Mouse (Mus musculus): ENCODE data around the gene Tfcp2. TPM values are rescaled to one million over a fixed set of nuclear protein-coding genes. Genes with fewer than 3 reads are reported as not detected.

Gene Tfcp2
- total and polyA plus RNA-seq, 2 experiments: 4.0 to 5.8 TPM

DNA sequence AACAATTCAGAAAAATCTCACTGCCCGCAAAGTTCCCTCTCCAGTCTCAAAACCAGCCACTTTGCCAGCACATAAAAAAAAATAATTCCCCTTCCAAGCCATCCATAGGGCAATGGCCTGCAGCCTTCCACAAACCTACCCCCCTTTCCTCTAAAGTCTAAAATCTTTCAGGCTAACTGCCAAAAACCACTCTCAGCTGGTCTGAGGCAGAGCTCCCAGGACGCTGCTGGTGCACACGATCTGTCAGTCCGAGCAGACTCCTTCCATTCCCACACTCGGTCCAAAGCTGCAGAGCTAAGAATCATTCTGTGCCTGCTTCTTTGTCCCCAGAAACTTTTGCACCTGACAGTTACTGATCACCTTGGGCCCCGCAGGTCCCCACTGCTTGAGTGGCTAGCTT is 22.1 kb upstream of the Tfcp2 start:
- DNase-seq (ENCODE audit: extremely low read depth, low read depth, low spot score): peak; percentile 14
- Histone ChIP-seq H3K27me3 (ENCODE audit: control insufficient read depth, insufficient read depth, low read length) (no peaks in the 10 kb centered on the region), H3K4me3 (ENCODE audit: insufficient read depth, low read depth, low read length) (no peak overlapping the region), H3K79me2 (ENCODE audit: control insufficient read depth, insufficient read depth, low read length) (no peaks in the 10 kb centered on the region), H3K36me3 (ENCODE audit: control insufficient read depth, insufficient read depth, low read length) (no peaks in the 10 kb centered on the region), H3K4me1 (ENCODE audit: control insufficient read depth, insufficient read depth, low read length) (no peaks in the 10 kb centered on the region), H3K27ac (replicated peaks; ENCODE audit: insufficient read depth, low read depth, low read length) (peak overlapping the region; percentile 11; the same call in 1 of the 2 replicates), H3K9ac (ENCODE audit: low read depth, low read length) (no peak overlapping the region)
- TF ChIP-seq CTCF (IDR thresholded peaks at IDR 0.05; ENCODE audit: low read depth, low read length): no peak
- 60% methylated on average over 6 of the region's 6 CpGs for WGBS

DNA sequence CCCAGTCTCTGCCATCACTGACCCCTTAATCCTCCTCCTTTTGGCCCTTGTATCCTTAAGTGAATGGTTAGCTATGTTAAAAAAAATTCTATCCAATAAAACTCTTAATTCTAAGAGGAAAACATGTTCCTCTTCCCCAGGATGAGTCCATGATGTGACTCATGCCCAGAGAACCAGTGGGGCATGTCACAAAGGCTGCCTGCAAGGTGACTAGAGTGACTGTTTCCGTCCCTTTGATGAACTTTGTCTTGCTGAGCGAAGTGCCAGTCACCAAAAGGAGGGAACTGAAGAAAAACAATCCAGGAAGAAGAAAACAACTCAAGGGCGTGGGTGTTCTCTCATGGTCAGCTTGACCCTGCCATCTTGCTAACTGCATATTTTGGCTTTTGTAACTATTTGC is 17.4 kb upstream of the Tfcp2 start:
- no peak overlapping the region for H3K9ac ChIP-seq (ENCODE audit: low read depth, low read length)
- no peaks in the 10 kb centered on the region for H3K4me1 ChIP-seq (ENCODE audit: control insufficient read depth, insufficient read depth, low read length)
- DNase-seq (ENCODE audit: extremely low read depth, low read depth, low spot score): no peak
- H3K36me3 ChIP-seq (ENCODE audit: control insufficient read depth, insufficient read depth, low read length): no peaks in the 10 kb centered on the region
- TF ChIP-seq POLR2A (IDR thresholded peaks at IDR 0.05; ENCODE audit: extremely low read depth, insufficient read depth, low read length) (no peak), CTCF (IDR thresholded peaks at IDR 0.05; ENCODE audit: low read depth, low read length) (no peak)
- H3K27ac ChIP-seq (replicated peaks; ENCODE audit: insufficient read depth, low read depth, low read length): no peak overlapping the region
- H3K79me2 ChIP-seq (ENCODE audit: control insufficient read depth, insufficient read depth, low read length): no peaks in the 10 kb centered on the region
- H3K27me3 ChIP-seq (ENCODE audit: control insufficient read depth, insufficient read depth, low read length): no peaks in the 10 kb centered on the region
- 89% methylated on average over 3 of the region's 3 CpGs for WGBS
- H3K4me3 ChIP-seq (ENCODE audit: insufficient read depth, low read depth, low read length): no peak overlapping the region

- WGBS: 74% methylated on average over 2 of the region's 2 CpGs
- no peaks in the 10 kb centered on the region for H3K27me3 ChIP-seq (ENCODE audit: control insufficient read depth, insufficient read depth, low read length)
- no peak for DNase-seq (ENCODE audit: extremely low read depth, low read depth, low spot score)
- H3K79me2 ChIP-seq (ENCODE audit: control insufficient read depth, insufficient read depth, low read length): no peaks in the 10 kb centered on the region
- no peak overlapping the region for H3K4me3 ChIP-seq (ENCODE audit: insufficient read depth, low read depth, low read length)
- H3K4me1 ChIP-seq (ENCODE audit: control insufficient read depth, insufficient read depth, low read length): no peaks in the 10 kb centered on the region
- no peaks in the 10 kb centered on the region for H3K36me3 ChIP-seq (ENCODE audit: control insufficient read depth, insufficient read depth, low read length)
- TF ChIP-seq CTCF (IDR thresholded peaks at IDR 0.05; ENCODE audit: low read depth, low read length): no peak
- TF ChIP-seq POLR2A (IDR thresholded peaks at IDR 0.05; ENCODE audit: extremely low read depth, insufficient read depth, low read length): no peak
- H3K9ac ChIP-seq (ENCODE audit: low read depth, low read length): no peak overlapping the region
- no peak overlapping the region for H3K27ac ChIP-seq (replicated peaks; ENCODE audit: insufficient read depth, low read depth, low read length)
These were observed 14.7 kb upstream of the Tfcp2 start for GRCm38 (mm10) chr15:100566531-100566930.

DNA sequence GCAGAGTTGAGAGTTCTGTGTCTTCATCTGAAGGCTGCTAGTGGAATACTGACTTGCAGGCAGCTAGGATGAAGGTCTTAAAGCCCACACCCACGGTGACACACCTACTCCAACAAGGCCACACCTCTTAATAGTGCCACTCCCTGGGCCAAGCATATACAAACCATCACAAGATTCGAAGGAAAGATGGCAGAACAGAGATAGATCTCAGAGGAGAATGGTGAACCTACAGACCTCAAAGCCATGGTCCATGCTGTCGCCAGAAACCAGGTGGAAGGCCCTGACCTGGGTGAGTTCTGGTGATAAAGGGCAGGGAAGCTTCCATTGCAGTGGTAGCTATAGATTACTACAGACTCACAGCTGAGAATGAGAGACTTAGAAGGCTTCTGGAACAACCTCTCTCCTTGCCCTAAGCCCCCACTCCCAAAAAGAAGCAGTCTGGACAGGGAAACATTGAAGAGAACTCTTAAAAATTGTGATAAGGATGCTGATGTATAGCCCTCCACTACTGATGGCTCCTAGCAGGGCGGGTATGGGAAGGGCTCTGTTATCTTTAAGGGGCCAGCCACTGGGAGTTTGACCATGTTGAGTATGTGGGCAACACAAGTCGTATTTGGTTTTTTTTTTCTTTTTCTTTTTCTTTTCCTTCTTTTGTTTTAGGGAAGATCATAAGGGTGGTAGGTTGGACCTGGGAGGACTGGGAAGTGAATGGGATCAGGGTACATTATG is 6.1 kb upstream of the Tfcp2 start:
- Histone ChIP-seq H3K4me3 (ENCODE audit: insufficient read depth, low read depth, low read length) (no peak overlapping the region), H3K4me1 (ENCODE audit: control insufficient read depth, insufficient read depth, low read length) (no peaks in the 10 kb centered on the region), H3K27ac (replicated peaks; ENCODE audit: insufficient read depth, low read depth, low read length) (no peak overlapping the region), H3K9ac (ENCODE audit: low read depth, low read length) (no peak overlapping the region), H3K27me3 (ENCODE audit: control insufficient read depth, insufficient read depth, low read length) (no peaks in the 10 kb centered on the region), H3K79me2 (ENCODE audit: control insufficient read depth, insufficient read depth, low read length) (no peaks in the 10 kb centered on the region), H3K36me3 (ENCODE audit: control insufficient read depth, insufficient read depth, low read length) (no peaks in the 10 kb centered on the region)
- DNase-seq (ENCODE audit: extremely low read depth, low read depth, low spot score): no peak
- 84% methylated on average over 5 of the region's 5 CpGs for WGBS
- TF ChIP-seq CTCF (IDR thresholded peaks at IDR 0.05; ENCODE audit: low read depth, low read length): no peak
- TF ChIP-seq POLR2A (IDR thresholded peaks at IDR 0.05; ENCODE audit: extremely low read depth, insufficient read depth, low read length): no peak

DNA sequence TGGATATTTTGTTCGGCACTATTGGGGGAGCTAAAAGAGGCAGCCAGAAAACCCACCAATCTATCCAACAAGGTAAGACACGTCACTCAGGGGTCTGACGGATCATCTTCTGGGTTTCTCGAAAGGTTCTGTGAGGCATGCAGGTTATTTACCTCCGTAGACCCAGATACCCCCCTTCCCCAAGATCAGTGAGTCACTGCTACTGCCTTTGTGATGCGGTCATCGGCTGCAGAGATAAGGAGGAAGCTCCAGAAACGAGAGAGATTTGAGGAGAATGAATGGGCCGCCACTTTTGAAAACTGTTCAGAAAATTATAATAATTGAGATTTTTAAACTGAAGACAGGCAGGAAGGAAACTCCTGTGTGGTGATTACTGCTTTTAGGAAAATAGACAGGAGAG is 4.6 kb upstream of the Tfcp2 start:
- DNase-seq (ENCODE audit: extremely low read depth, low read depth, low spot score): no peak
- Histone ChIP-seq H3K9ac (ENCODE audit: low read depth, low read length) (no peak overlapping the region), H3K4me1 (ENCODE audit: control insufficient read depth, insufficient read depth, low read length) (peaks cover 2% of the 10 kb centered on the region; the same call in 1 of the 2 replicates), H3K4me3 (ENCODE audit: insufficient read depth, low read depth, low read length) (no peak overlapping the region), H3K36me3 (ENCODE audit: control insufficient read depth, insufficient read depth, low read length) (no peaks in the 10 kb centered on the region), H3K27me3 (ENCODE audit: control insufficient read depth, insufficient read depth, low read length) (no peaks in the 10 kb centered on the region), H3K27ac (replicated peaks; ENCODE audit: insufficient read depth, low read depth, low read length) (no peak overlapping the region), H3K79me2 (ENCODE audit: control insufficient read depth, insufficient read depth, low read length) (no peaks in the 10 kb centered on the region)
- TF ChIP-seq POLR2A (IDR thresholded peaks at IDR 0.05; ENCODE audit: extremely low read depth, insufficient read depth, low read length): no peak
- TF ChIP-seq CTCF (IDR thresholded peaks at IDR 0.05; ENCODE audit: low read depth, low read length): no peak
- 76% methylated on average over 9 of the region's 9 CpGs for WGBS

DNA sequence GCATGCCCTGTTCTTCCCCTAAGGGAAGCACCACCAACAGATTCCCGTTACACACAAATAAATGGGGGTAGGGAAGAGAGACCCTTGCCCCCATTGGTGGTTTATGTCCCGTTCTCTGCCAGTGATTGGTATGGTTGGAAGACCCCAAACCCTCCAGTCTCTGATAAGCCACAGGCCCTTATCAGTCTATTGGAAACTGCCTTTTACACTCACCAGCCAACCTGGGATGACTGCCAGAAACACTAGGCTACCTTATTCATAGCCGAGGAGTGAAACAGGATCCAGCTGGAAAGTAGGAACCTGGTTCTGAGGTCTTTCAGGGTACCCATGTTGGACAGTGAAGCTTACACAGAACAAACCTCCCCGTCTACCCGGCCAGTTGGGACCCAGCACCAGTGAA is 4.2 kb upstream of the Tfcp2 start:
- Histone ChIP-seq H3K9ac (ENCODE audit: low read depth, low read length) (no peak overlapping the region), H3K79me2 (ENCODE audit: control insufficient read depth, insufficient read depth, low read length) (no peaks in the 10 kb centered on the region), H3K27me3 (ENCODE audit: control insufficient read depth, insufficient read depth, low read length) (no peaks in the 10 kb centered on the region), H3K36me3 (ENCODE audit: control insufficient read depth, insufficient read depth, low read length) (no peaks in the 10 kb centered on the region), H3K4me1 (ENCODE audit: control insufficient read depth, insufficient read depth, low read length) (peaks cover 2% of the 10 kb centered on the region), H3K4me3 (ENCODE audit: insufficient read depth, low read depth, low read length) (no peak overlapping the region), H3K27ac (replicated peaks; ENCODE audit: insufficient read depth, low read depth, low read length) (no peak overlapping the region)
- no peak for DNase-seq (ENCODE audit: extremely low read depth, low read depth, low spot score)
- no peak for TF ChIP-seq CTCF (IDR thresholded peaks at IDR 0.05; ENCODE audit: low read depth, low read length)
- no peak for TF ChIP-seq POLR2A (IDR thresholded peaks at IDR 0.05; ENCODE audit: extremely low read depth, insufficient read depth, low read length)
- 83% methylated on average over 5 of the region's 5 CpGs for WGBS

All from liver, adult 2 months (tissue).